Mouse (Mus musculus): ENCODE data around the gene Ufl1. TPM values are rescaled to one million over a fixed set of nuclear protein-coding genes. Genes with fewer than 3 reads are reported as not detected.
"Not testable (repeated sequence)": the region's sequence is repeated elsewhere in the genome, so short reads cannot be mapped to it uniquely, and the experiment has no call there.

Ufl1 gene
- polyA plus RNA-seq (2012; rRNA removed): 10.0 and 10.3 TPM in 2 replicates

- Histone ChIP-seq H3K4me3 (ENCODE audit: insufficient read depth, low read length) (peak within 1 kb of the TSS; percentile 74), H3K27ac (ENCODE audit: insufficient read depth, low read length) (peak within 1 kb of the TSS; percentile 91), H3K4me1 (ENCODE audit: control insufficient read depth, insufficient read depth, low read length) (no peaks in the 10 kb centered on the region; the same call in 1 of the 2 replicates)
- TF ChIP-seq POLR2A (IDR thresholded peaks at IDR 0.05; ENCODE audit: extremely low read depth, insufficient read depth, low read length): peak; percentile 79
- no peak for TF ChIP-seq CTCF (IDR thresholded peaks at IDR 0.05; ENCODE audit: extremely low read depth, insufficient read depth, low read length)
These were observed at the start of gene Ufl1 for GRCm38 (mm10) chr4:25281671-25282038. TSS of gene Ufl1 (minus strand) at chr4:25281821.

- no peak overlapping the region for H3K27ac ChIP-seq (ENCODE audit: insufficient read depth, low read length)
- H3K4me3 ChIP-seq (ENCODE audit: insufficient read depth, low read length): no peak overlapping the region
- no peak for TF ChIP-seq POLR2A (IDR thresholded peaks at IDR 0.05; ENCODE audit: extremely low read depth, insufficient read depth, low read length)
- no peak for TF ChIP-seq CTCF (IDR thresholded peaks at IDR 0.05; ENCODE audit: extremely low read depth, insufficient read depth, low read length)
- H3K4me1 ChIP-seq (ENCODE audit: control insufficient read depth, insufficient read depth, low read length): no peaks in the 10 kb centered on the region
These were observed 44.1 kb upstream of the Ufl1 start for GRCm38 (mm10) chr4:25325684-25326220.

GRCm38 (mm10) chr4:25322631-25323178 lies 41.1 kb upstream of the Ufl1 start:
- Histone ChIP-seq H3K4me3 (ENCODE audit: insufficient read depth, low read length) (no peak overlapping the region), H3K27ac (ENCODE audit: insufficient read depth, low read length) (no peak overlapping the region), H3K4me1 (ENCODE audit: control insufficient read depth, insufficient read depth, low read length) (no peaks in the 10 kb centered on the region)
- TF ChIP-seq POLR2A (IDR thresholded peaks at IDR 0.05; ENCODE audit: extremely low read depth, insufficient read depth, low read length) (no peak), CTCF (IDR thresholded peaks at IDR 0.05; ENCODE audit: extremely low read depth, insufficient read depth, low read length) (no peak)

GRCm38 (mm10) chr4:25313767-25314166 lies 32.1 kb upstream of the Ufl1 start:
- no peak overlapping the region for H3K27ac ChIP-seq (ENCODE audit: insufficient read depth, low read length)
- no peaks in the 10 kb centered on the region; the same call in 1 of the 2 replicates for H3K4me1 ChIP-seq (ENCODE audit: control insufficient read depth, insufficient read depth, low read length)
- TF ChIP-seq CTCF (IDR thresholded peaks at IDR 0.05; ENCODE audit: extremely low read depth, insufficient read depth, low read length) (no peak), POLR2A (IDR thresholded peaks at IDR 0.05; ENCODE audit: extremely low read depth, insufficient read depth, low read length) (no peak)
- no peak overlapping the region for H3K4me3 ChIP-seq (ENCODE audit: insufficient read depth, low read length)

- not testable (repeated sequence) for H3K4me3 ChIP-seq (ENCODE audit: insufficient read depth, low read length); H3K27ac ChIP-seq (ENCODE audit: insufficient read depth, low read length); H3K4me1 ChIP-seq (ENCODE audit: control insufficient read depth, insufficient read depth, low read length)
These were observed 3.4 kb upstream of the Ufl1 start for GRCm38 (mm10) chr4:25285002-25285401.

GRCm38 (mm10) chr4:25280938-25281670 lies 517 bp downstream of the Ufl1 start:
- peak overlapping the region; percentile 74 for H3K4me3 ChIP-seq (ENCODE audit: insufficient read depth, low read length)
- no peak for TF ChIP-seq CTCF (IDR thresholded peaks at IDR 0.05; ENCODE audit: extremely low read depth, insufficient read depth, low read length)
- TF ChIP-seq POLR2A (IDR thresholded peaks at IDR 0.05; ENCODE audit: extremely low read depth, insufficient read depth, low read length): no peak
- peak overlapping the region; percentile 91 for H3K27ac ChIP-seq (ENCODE audit: insufficient read depth, low read length)
- no peaks in the 10 kb centered on the region; the same call in 1 of the 2 replicates for H3K4me1 ChIP-seq (ENCODE audit: control insufficient read depth, insufficient read depth, low read length)

DNA sequence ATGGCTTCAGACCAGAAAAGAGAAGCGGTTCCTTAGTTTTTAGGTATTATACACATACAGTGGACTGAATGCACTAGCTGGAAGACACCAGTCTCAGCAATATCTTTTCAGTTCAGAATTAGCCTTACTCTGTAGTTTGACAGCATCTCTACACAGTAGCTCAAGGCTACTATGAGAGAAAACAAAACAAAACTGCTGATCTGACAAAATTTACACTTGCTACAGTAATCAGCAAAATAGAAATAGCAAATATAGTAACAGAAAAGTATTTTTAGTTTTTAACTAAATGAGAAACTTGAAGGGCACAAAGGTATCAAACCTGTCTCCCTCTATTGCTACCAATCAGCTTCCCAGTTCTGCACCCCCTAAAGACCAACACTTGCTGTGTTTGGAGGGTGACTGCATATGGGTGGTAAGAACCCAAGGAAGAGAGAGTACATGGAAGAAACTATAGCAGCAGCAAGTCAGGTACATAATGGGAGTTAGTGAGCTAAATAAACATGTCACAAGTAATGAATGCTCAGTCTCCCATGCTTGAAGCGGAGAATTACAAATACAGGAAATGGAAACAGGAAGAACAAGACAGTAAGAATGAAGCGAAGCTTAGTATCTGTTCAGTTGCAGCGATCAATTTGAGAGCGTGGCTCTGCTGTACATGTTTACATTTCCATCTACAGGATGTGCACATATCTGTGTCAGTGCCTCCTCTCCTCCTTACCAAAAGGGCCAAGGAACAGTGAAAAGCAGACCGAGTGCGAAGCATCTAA lies 8.6 kb downstream of the Ufl1 start:
- TF ChIP-seq CTCF (IDR thresholded peaks at IDR 0.05; ENCODE audit: extremely low read depth, insufficient read depth, low read length): no peak
- no peak for TF ChIP-seq POLR2A (IDR thresholded peaks at IDR 0.05; ENCODE audit: extremely low read depth, insufficient read depth, low read length)
- Histone ChIP-seq H3K27ac (ENCODE audit: insufficient read depth, low read length) (no peak overlapping the region), H3K4me3 (ENCODE audit: insufficient read depth, low read length) (no peak overlapping the region), H3K4me1 (ENCODE audit: control insufficient read depth, insufficient read depth, low read length) (no peaks in the 10 kb centered on the region)

DNA sequence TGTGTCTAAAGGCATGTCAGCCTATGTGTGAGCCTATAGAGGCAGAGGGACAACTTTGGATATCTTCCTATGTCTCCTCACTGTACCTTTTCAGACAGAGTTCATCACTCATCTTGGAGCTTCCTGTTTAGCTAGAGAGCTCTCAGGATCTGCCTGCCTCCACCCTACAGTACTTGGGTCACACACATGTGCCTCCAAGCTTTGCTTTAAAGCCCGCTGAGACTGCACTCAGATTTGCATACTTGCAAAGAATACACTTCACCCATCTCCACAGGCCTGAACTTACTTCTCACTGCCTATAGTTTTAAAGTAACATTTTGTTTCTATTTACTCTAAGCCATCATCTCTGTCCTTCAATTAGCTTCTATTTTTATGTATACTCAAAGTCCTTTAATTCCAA lies 9.7 kb downstream of the Ufl1 start:
- no peak overlapping the region for H3K27ac ChIP-seq (ENCODE audit: insufficient read depth, low read length)
- H3K4me1 ChIP-seq (ENCODE audit: control insufficient read depth, insufficient read depth, low read length): no peaks in the 10 kb centered on the region
- H3K4me3 ChIP-seq (ENCODE audit: insufficient read depth, low read length): no peak overlapping the region
- no peak for TF ChIP-seq POLR2A (IDR thresholded peaks at IDR 0.05; ENCODE audit: extremely low read depth, insufficient read depth, low read length)
- TF ChIP-seq CTCF (IDR thresholded peaks at IDR 0.05; ENCODE audit: extremely low read depth, insufficient read depth, low read length): no peak

GRCm38 (mm10) chr4:25267144-25267543 lies 14.5 kb downstream of the Ufl1 start:
- no peaks in the 10 kb centered on the region for H3K4me1 ChIP-seq (ENCODE audit: control insufficient read depth, insufficient read depth, low read length)
- no peak for TF ChIP-seq POLR2A (IDR thresholded peaks at IDR 0.05; ENCODE audit: extremely low read depth, insufficient read depth, low read length)
- no peak for TF ChIP-seq CTCF (IDR thresholded peaks at IDR 0.05; ENCODE audit: extremely low read depth, insufficient read depth, low read length)
- H3K27ac ChIP-seq (ENCODE audit: insufficient read depth, low read length): no peak overlapping the region
- H3K4me3 ChIP-seq (ENCODE audit: insufficient read depth, low read length): no peak overlapping the region
